Mouse (Mus musculus): Measurements from ENCODE around the gene Olfr1014.

GRCm38 (mm10) chr2:85802444-85802843 lies 29.9 kb downstream of the Olfr1014 start, which contains the start of gene Olfr1016:
- no peak for TF ChIP-seq TCF12 (IDR thresholded peaks at IDR 0.05; ENCODE audit: insufficient read depth, poor library complexity, severe bottlenecking)
- no peak for TF ChIP-seq POLR2A (IDR thresholded peaks at IDR 0.05; ENCODE audit: insufficient read length, low read depth)

Measured in myocyte (in vitro differentiated cells).